Mouse (Mus musculus): ENCODE results near the gene Pdzd2.

Pdzd2 gene

DNA sequence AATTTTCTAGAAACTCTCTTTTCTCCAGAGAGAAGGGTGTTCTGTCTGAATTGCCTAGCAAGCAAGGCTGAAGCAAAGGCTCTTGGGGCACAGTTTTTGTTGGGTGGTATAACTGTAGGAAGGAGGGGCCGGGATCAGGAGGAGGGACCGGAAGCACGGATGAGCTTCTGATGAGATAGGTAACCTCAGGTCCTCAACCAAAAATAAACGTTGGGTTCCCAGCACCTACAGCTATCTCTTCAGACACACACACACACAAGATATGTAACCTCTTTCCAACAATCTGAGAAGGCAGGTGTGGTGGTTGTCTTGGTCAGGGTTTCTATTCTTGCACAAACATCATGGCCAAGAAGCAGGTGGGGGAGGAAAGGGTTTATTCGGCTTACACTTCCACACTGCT, 422.4 kb downstream of the Pdzd2 start:
- no peak for DNase-seq (ENCODE audit: low spot score in 2 of 2)

- DNase-seq (ENCODE audit: low spot score in 2 of 2) = no peak
These were observed 423.7 kb downstream of the Pdzd2 start for GRCm38 (mm10) chr15:12315996-12316395.

DNA sequence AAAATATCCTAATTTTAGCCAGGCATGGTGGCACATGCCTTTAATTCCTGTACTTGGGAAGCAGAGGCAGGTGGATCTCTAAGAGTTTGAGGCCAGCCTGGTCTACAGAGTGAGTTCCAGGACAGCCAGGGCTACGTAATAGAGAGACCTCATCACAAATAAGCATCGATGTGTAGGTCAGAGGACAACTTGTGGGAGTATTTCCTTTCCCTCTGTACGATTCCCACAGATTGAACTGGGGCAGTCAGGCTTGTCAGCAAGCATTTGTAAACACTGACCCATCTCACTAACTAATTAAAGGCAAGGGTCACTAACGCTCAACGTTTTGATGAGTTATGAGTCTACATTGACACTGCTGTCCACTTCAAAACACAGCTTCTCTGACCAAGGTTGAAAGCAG, 425.1 kb downstream of the Pdzd2 start:
- no peak for DNase-seq (ENCODE audit: low spot score in 2 of 2)

- DNase-seq (ENCODE audit: low spot score in 2 of 2) = no peak
These were observed 426.5 kb downstream of the Pdzd2 start for GRCm38 (mm10) chr15:12313255-12313654.

- DNase-seq (ENCODE audit: low spot score in 2 of 2) = no peak
These were observed 428.3 kb downstream of the Pdzd2 start for GRCm38 (mm10) chr15:12311465-12311864.

GRCm38 (mm10) chr15:12310676-12311075, 429.0 kb downstream of the Pdzd2 start:
- no peak for DNase-seq (ENCODE audit: low spot score in 2 of 2)

Data from frontal cortex, postnatal 25 days (tissue).